Mouse (Mus musculus) neural tube, embryonic 11.5 days (tissue): ENCODE measurements around the gene Pard3. TPM values are rescaled to one million over a fixed set of nuclear protein-coding genes. Genes with fewer than 3 reads are reported as not detected.
A peak's percentile ranks its signal among the peaks of the same experiment; 100 is the strongest.

Experiments
- ATAC-seq: fragments of 200-750 bp; cut with Nextera tagmentation; 2 replicates; pipeline ENCODE4 v1.8.0; 2017; ENCODE audit warnings: moderate number of reproducible peaks, mild to moderate bottlenecking, moderate TSS enrichment, moderate library complexity; ENCODE audit not compliant: insufficient read depth, low FRiP score, low TSS enrichment
- DNase-seq: peaks from one replicate; pipeline ENCODE4 v3.0.0-alpha.2; 2015; ENCODE audit warnings: low spot score
- H3K27ac ChIP-seq: fragments of 300-500 bp; sonication (generic); 2 replicates; pipeline ENCODE4 v1.5.1; 2014; ENCODE audit warnings: low read depth, mild to moderate bottlenecking, low read length
- H3K27me3 ChIP-seq: fragments of 300-500 bp; sonication (generic); 2 replicates; pipeline ENCODE4 v1.6.1; 2014; ENCODE audit warnings: mild to moderate bottlenecking, low read length, mixed read lengths; ENCODE audit not compliant: control insufficient read depth, insufficient read depth
- H3K36me3 ChIP-seq: fragments of 300-500 bp; sonication (generic); 2 replicates; pipeline ENCODE4 v1.6.1; 2014; ENCODE audit warnings: mild to moderate bottlenecking, low read length, moderate library complexity, mixed read lengths; ENCODE audit not compliant: control insufficient read depth, insufficient read depth
- H3K4me1 ChIP-seq: fragments of 300-500 bp; sonication (generic); 2 replicates; pipeline ENCODE4 v1.6.1; 2014; ENCODE audit warnings: low read length, mixed read lengths; ENCODE audit not compliant: control insufficient read depth, insufficient read depth
- H3K4me2 ChIP-seq: fragments of 300-500 bp; sonication (generic); 2 replicates; pipeline ENCODE4 v1.6.1; 2014; ENCODE audit warnings: low read depth, mild to moderate bottlenecking, moderate library complexity
- H3K4me3 ChIP-seq: fragments of 300-500 bp; sonication (generic); 2 replicates; pipeline ENCODE4 v1.5.1; 2014; ENCODE audit warnings: low read depth, low read length
- H3K9ac ChIP-seq: fragments of 300-500 bp; sonication (generic); 2 replicates; pipeline ENCODE4 v1.6.1; 2014; ENCODE audit warnings: mild to moderate bottlenecking, low read length
- H3K9me3 ChIP-seq: fragments of 300-500 bp; sonication (generic); 2 replicates; pipeline ENCODE4 v1.6.1; 2016; ENCODE audit warnings: low read length; ENCODE audit not compliant: control insufficient read depth
- WGBS: fragments of 180-500 bp; shearing (Covaris S2); extraction: QIAGEN DNeasy Blood & Tissue Kit; methylation state at CpG from one replicate; pipeline ENCODE4 v1.1.7; 2014; 5-methylcytosine and 5-hydroxymethylcytosine counted together
- polyA plus RNA-seq: library from polyadenylated mRNA; unstranded; fragments of >200 nt; fragmentation: Nextera tagmentation; extraction: Ambion mirVana; gene quantifications from 2 replicates; pipeline ENCODE4 v1.2.1, GENCODE M21; 2014

The Pard3 gene
- polyA plus RNA-seq, 1 experiment from 2014 or later, result 37.5 TPM

DNA sequence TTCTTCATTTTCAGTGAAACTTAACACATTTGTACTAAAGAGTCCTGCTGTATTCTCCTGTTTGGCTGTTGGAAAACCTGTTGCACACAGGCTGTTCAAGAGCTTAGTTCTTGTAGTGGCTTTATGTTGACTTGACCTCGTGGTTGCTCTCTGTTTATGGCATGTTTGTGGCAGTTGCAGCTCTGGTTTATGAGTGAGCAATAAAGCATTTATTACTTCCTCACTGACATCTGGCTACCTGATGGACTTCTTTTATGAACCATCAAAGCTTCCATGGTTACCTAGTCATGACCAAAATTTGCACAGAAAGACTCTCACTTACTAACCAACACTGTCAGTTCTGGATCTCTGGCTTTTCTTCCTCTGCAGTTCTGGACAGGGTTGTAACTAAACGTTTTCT is 314.1 kb downstream of the Pard3 start:
- no peaks in the 10 kb centered on the region for H3K9me3 ChIP-seq
- DNase-seq (no peak), ATAC-seq (no peak)
- H3K4me3 ChIP-seq, result no peak overlapping the region
- H3K27ac ChIP-seq, result no peak overlapping the region
- H3K9ac ChIP-seq, result no peak overlapping the region
- 40% methylated on average over 2 of the region's 2 CpGs for WGBS
- H3K36me3 ChIP-seq, result no peaks in the 10 kb centered on the region; the same call in 1 of the 2 replicates
- no peak overlapping the region for H3K4me2 ChIP-seq
- no peaks in the 10 kb centered on the region for H3K27me3 ChIP-seq
- no peaks in the 10 kb centered on the region; the same call in 1 of the 2 replicates for H3K4me1 ChIP-seq

DNA sequence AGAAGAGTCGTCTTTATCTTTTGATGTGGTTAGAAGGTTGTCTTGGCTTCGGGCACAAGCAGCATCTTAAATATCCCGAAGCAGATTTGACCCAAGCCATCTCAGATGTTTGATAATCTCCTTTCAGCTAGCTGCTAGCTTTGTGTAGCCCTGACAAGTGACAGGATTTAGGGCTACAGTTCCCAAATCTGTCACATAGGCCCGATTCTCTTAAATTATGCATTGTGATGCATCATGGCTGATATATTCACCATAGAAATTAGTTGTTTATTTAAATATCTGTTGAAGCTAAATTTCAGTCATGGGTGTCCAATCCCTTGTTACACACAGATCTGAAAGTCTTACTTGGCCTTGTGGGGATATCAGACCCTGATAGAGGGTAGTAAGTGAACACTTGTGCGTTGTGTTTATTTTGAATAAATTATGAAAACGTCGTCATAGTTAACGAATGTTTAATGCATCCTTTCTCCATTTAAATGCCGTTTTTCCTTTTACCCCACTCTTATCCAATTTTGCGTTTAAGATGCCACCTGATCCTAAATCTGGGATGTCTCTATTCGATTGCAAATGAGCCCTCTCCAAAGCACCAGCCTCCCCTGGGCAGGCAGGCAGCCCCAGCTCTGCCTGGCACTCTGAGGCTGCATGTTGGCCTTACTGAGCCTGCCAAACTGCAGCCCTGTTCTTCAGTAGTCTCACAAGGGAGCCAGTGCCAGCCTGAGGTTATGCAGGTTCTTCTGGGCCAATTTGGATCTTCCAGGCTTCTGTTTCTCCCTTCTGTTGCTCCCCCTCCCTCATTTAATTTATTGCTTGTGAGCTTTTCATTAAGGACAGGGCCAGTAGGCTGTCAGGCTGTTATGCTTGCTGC is 315.5 kb downstream of the Pard3 start:
- ATAC-seq, result no peak; the same call in 1 of the 2 replicates
- Histone ChIP-seq H3K9ac (no peak overlapping the region), H3K9me3 (no peaks in the 10 kb centered on the region), H3K27me3 (no peaks in the 10 kb centered on the region), H3K36me3 (peaks cover 3% of the 10 kb centered on the region; the same call in 1 of the 2 replicates), H3K4me3 (no peak overlapping the region), H3K4me1 (no peaks in the 10 kb centered on the region; the same call in 1 of the 2 replicates), H3K27ac (0 out of 2 replicates have a peak overlapping the region, but pooled peaks have one; percentile 24), H3K4me2 (no peak overlapping the region)
- whole genome bisulfite sequencing, result 57% methylated on average over 11 of the region's 11 CpGs
- no peak for DNase-seq

DNA sequence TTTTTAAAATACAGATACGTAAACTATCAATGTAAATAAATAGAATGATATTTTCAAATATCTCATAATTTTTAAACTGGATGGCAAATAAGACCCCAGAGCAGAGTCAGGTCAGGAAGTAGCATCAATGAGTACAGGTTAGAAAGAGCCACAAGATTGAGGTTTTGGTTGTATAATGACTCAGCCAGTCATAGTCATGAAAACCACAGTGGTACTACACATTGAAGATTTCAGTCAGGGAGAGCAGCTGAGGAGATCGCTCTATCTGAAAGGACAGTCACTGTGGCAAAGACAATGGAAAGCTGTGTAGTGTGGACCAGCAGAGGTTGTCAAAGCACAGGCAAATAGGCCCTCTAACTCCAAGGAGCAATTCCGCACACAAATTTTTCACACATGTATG is 317.6 kb downstream of the Pard3 start:
- peaks cover 3% of the 10 kb centered on the region; the same call in 1 of the 2 replicates for H3K36me3 ChIP-seq
- H3K4me2 ChIP-seq, result no peak overlapping the region
- H3K4me1 ChIP-seq, result no peaks in the 10 kb centered on the region; the same call in 1 of the 2 replicates
- ATAC-seq, result no peak
- WGBS, result 91% methylated on average over 3 of the region's 3 CpGs
- no peaks in the 10 kb centered on the region for H3K9me3 ChIP-seq
- no peak overlapping the region for H3K9ac ChIP-seq
- H3K27me3 ChIP-seq, result no peaks in the 10 kb centered on the region
- H3K27ac ChIP-seq, result no peak overlapping the region
- no peak for DNase-seq
- no peak overlapping the region for H3K4me3 ChIP-seq

- Histone ChIP-seq H3K4me1 (no peaks in the 10 kb centered on the region), H3K9ac (no peak overlapping the region), H3K4me3 (no peak overlapping the region), H3K9me3 (peaks cover 4% of the 10 kb centered on the region; the same call in 1 of the 2 replicates), H3K27ac (no peak overlapping the region), H3K4me2 (no peak overlapping the region), H3K27me3 (no peaks in the 10 kb centered on the region), H3K36me3 (peaks cover 9% of the 10 kb centered on the region)
- DNase-seq (no peak), ATAC-seq (no peak)
Observed at GRCm38 (mm10) chr8:127392700-127393099, 329.0 kb downstream of the Pard3 start.

DNA sequence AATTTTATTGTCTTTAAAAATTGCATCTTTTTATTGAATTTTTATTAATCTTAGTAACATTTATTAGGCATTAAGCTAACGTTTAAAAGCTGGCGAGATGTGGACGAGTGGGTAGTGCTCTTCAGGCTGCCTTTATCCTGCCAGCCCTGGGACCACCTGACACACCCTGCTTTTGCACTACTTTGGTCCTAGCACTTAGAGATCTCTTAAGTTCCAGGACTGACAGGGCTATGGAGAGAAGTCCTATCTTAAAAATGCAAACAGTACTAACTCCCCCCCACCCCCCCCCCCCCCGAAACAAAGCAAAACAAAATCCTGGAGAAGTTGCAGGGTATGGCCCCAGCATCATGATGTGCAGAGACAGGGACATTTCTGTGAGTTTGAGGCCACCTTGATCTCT is 331.8 kb downstream of the Pard3 start:
- Histone ChIP-seq H3K9me3 (no peaks in the 10 kb centered on the region), H3K4me2 (no peak overlapping the region), H3K9ac (no peak overlapping the region), H3K27ac (no peak overlapping the region), H3K27me3 (no peaks in the 10 kb centered on the region), H3K36me3 (no peaks in the 10 kb centered on the region), H3K4me1 (no peaks in the 10 kb centered on the region), H3K4me3 (no peak overlapping the region)
- WGBS, result 88% methylated on average over 4 of the region's 4 CpGs
- ATAC-seq (no peak), DNase-seq (no peak)

DNA sequence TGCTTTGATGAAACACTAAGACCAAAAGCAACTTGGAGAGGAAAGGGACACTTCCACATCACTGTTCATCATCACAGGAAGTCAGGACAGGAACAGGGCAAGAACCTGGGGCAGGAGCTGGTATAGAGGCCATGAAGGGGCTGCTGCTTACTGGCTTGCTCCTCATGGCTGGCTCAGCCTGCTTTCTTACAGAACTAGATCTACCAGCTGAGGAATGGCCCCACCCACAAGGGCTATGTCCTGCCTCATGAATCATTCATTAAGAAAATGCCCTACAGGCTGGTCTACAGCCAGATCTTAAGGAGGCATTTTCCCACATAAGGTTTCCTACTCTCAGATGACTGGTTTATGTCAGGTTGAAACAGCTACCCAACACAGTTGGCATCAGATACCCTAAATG is 342.1 kb downstream of the Pard3 start:
- Histone ChIP-seq H3K27me3 (no peaks in the 10 kb centered on the region), H3K27ac (no peak overlapping the region), H3K4me1 (no peaks in the 10 kb centered on the region), H3K36me3 (no peaks in the 10 kb centered on the region; the same call in 1 of the 2 replicates), H3K4me2 (no peak overlapping the region), H3K4me3 (no peak overlapping the region), H3K9ac (no peak overlapping the region), H3K9me3 (no peaks in the 10 kb centered on the region)
- DNase-seq, result no peak
- no peak for ATAC-seq

DNA sequence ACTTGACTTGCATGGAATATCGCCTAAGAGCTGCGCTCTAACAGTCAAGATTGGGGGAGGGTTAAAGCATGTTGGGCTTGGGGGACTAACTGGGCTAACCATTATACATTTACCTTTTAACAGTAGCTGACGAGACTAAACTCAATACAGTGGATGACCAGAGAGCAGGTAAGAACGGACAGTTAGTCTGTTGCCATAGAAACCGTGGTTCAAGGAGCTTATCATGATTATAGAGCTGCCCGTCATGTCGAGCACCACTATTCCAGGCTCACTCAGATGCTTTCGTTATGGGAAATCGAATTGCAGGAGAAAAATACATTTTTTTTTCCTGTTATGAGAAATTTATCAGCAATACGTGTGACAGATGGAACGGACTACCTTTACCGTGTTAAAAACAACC is 346.9 kb downstream of the Pard3 start:
- Histone ChIP-seq H3K36me3 (no peaks in the 10 kb centered on the region), H3K4me3 (no peak overlapping the region), H3K27me3 (no peaks in the 10 kb centered on the region), H3K27ac (no peak overlapping the region), H3K4me1 (no peaks in the 10 kb centered on the region), H3K4me2 (no peak overlapping the region), H3K9ac (no peak overlapping the region), H3K9me3 (no peaks in the 10 kb centered on the region)
- DNase-seq (no peak), ATAC-seq (no peak)
- WGBS, result 91% methylated on average over 12 of the region's 12 CpGs

DNA sequence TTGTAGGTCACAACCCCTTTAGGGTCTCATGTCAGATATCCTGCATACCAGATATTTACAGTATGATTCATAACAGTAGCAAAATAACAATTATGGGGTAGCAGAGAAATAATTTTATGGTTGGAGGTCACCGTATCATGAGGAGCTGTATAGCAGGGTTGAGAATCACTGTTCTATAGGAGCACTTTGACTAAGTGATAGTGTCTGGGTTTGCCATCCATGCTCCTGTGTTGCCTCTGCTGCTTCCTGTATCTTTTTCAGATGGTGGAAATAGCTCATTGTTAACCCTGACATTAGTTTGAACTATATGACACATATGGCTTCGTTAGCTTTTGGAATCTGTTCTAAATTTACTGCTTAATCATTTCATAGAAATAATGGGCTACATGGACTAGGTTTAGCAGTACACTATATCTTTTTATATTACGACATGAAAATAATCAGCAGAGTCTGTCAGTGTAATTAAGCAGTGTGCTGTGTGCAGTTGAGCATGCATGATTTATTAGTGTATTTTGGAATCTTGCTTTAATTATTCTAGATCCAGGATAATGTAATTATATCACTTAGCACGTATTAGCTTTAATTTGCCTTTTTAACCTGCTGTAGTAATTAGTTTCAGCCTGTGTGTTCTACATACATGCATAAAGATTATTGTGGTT is 347.6 kb downstream of the Pard3 start:
- WGBS, result 77% methylated on average over 4 of the region's 4 CpGs
- no peak for DNase-seq
- no peaks in the 10 kb centered on the region for H3K4me1 ChIP-seq
- H3K9me3 ChIP-seq, result no peaks in the 10 kb centered on the region
- H3K27me3 ChIP-seq, result no peaks in the 10 kb centered on the region
- no peak overlapping the region for H3K4me3 ChIP-seq
- H3K9ac ChIP-seq, result no peak overlapping the region
- ATAC-seq, result no peak
- H3K36me3 ChIP-seq, result no peaks in the 10 kb centered on the region
- H3K4me2 ChIP-seq, result no peak overlapping the region
- no peak overlapping the region for H3K27ac ChIP-seq

DNA sequence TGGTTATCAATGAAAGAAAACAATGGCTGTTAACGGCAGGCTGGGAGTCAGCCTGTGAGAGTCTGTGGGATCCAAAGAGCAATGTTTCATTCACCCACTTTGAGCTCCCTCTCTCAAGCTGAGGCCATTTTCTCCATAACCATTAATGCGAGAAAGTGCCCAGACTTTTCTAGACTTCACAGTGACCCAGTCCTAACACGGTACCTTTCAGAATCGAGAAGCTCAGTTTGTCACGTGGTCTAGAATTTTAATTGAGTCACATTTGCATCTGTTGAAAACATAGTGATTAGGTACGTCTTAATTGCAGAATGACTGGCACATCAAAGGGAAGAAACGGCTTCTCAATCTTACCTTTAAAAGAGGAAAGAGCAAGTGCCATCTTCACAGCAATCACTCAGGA is 359.3 kb downstream of the Pard3 start:
- no peak for DNase-seq
- Histone ChIP-seq H3K4me2 (no peak overlapping the region), H3K27me3 (no peaks in the 10 kb centered on the region), H3K4me3 (no peak overlapping the region), H3K9me3 (no peaks in the 10 kb centered on the region), H3K27ac (no peak overlapping the region), H3K36me3 (no peaks in the 10 kb centered on the region), H3K4me1 (peaks cover 2% of the 10 kb centered on the region; the same call in 1 of the 2 replicates), H3K9ac (no peak overlapping the region)
- ATAC-seq, result no peak
- WGBS, result 39% methylated on average over 7 of the region's 7 CpGs
